Mouse (Mus musculus) testis, adult 2 months (tissue): ENCODE results near the gene Slc44a3.

Experiments used
- CTCF ChIP-seq: fragments of 200-500 bp; IDR thresholded peaks from 2 replicates; pipeline ENCODE4 v1.5.1; 2012; ENCODE audit warnings: low read depth, mild to moderate bottlenecking, inconsistent platforms, low read length, moderate library complexity; ENCODE audit not compliant: control insufficient read depth, insufficient read depth, insufficient replicate concordance
- POLR2A ChIP-seq: fragments of 200-500 bp; IDR thresholded peaks from 2 replicates; pipeline ENCODE4 v1.6.1; 2012; ENCODE audit warnings: low read depth, mild to moderate bottlenecking, inconsistent platforms, low read length, moderate library complexity; ENCODE audit not compliant: control insufficient read depth

- no peak for TF ChIP-seq CTCF
- no peak for TF ChIP-seq POLR2A
Measured at GRCm38 (mm10) chr3:121448029-121448468, 84.2 kb downstream of the Slc44a3 start.
